Mouse (Mus musculus) myocyte (in vitro differentiated cells): ENCODE data around the gene Bmpr1b.

Experiments used
- E2F4 ChIP-seq: IDR thresholded peaks from one replicate; pipeline ENCODE4 v1.6.1; 2011; ENCODE audit warnings: mild to moderate bottlenecking, control low read depth, moderate library complexity; ENCODE audit not compliant: insufficient read depth
- MYOG ChIP-seq, 3 experiments: IDR thresholded peaks; one replicate each; pipeline ENCODE4 v1.6.1; 2011; ENCODE audit warnings: control low read depth in 2 of 3, low read depth in 2 of 3, mild to moderate bottlenecking in 2 of 3; ENCODE audit not compliant: insufficient read length in 2 of 3, control insufficient read depth in 1 of 3, insufficient read depth in 1 of 3
- POLR2A ChIP-seq: IDR thresholded peaks from one replicate; pipeline ENCODE4 v1.6.1; 2011; ENCODE audit warnings: low read depth, mild to moderate bottlenecking, control low read depth, moderate library complexity; ENCODE audit not compliant: insufficient read length
- TCF12 ChIP-seq: IDR thresholded peaks from one replicate; pipeline ENCODE4 v1.6.1; 2011; ENCODE audit warnings: mild to moderate bottlenecking, control low read depth; ENCODE audit not compliant: poor library complexity, insufficient read depth, severe bottlenecking

DNA sequence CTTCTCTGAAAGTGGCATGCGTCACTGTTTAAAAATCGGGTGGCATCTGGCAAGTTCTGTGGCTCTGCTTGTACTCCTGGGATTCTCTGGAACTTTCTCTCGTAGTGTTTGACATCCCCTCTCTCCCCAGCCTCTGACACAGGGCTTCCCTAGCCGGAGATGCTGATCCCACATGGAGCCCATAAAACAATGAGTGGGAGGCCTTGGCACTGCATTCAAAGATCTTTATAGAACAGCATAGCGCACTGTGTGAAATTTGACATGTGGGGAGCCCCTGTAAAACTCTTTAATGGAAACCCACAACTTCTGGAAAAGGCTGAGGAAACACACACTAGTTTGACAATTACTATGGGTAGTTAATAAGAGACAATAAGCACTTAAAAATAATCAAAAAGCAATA, 126.2 kb downstream of the Bmpr1b start:
- TF ChIP-seq POLR2A (no peak), MYOG (IDR thresholded peaks at IDR 0.05; ENCODE audit: control insufficient read depth in 1 of 3, insufficient read depth in 1 of 3, insufficient read length in 2 of 3, low read depth in 2 of 3) (no peak), E2F4 (no peak), TCF12 (no peak)
